Mouse (Mus musculus) left cerebral cortex, postnatal 25 days (tissue): ENCODE measurements around the gene Cct8. TPM values are rescaled to one million over a fixed set of nuclear protein-coding genes. Genes with fewer than 3 reads are reported as not detected.

Source experiments
- DNase-seq, 2 experiments: peaks; one replicate each; pipeline ENCODE4 v3.0.0; 2022; ENCODE audit warnings: low spot score in 2 of 2, mixed read lengths in 1 of 2
- intact Hi-C: fragments of 180-260 bp; cut with DNase I; formaldehyde crosslinking; loops from one replicate; pipeline ENCODE4 v1.15.1; 2025
- total RNA-seq, 2 experiments: library from RNA; stranded (reverse); gene quantifications; 2 replicates each; pipeline ENCODE4 v1.2.3; 2021

The Cct8 gene
- total RNA-seq, 2 experiments from 2014 or later = 176 to 177 TPM

DNA sequence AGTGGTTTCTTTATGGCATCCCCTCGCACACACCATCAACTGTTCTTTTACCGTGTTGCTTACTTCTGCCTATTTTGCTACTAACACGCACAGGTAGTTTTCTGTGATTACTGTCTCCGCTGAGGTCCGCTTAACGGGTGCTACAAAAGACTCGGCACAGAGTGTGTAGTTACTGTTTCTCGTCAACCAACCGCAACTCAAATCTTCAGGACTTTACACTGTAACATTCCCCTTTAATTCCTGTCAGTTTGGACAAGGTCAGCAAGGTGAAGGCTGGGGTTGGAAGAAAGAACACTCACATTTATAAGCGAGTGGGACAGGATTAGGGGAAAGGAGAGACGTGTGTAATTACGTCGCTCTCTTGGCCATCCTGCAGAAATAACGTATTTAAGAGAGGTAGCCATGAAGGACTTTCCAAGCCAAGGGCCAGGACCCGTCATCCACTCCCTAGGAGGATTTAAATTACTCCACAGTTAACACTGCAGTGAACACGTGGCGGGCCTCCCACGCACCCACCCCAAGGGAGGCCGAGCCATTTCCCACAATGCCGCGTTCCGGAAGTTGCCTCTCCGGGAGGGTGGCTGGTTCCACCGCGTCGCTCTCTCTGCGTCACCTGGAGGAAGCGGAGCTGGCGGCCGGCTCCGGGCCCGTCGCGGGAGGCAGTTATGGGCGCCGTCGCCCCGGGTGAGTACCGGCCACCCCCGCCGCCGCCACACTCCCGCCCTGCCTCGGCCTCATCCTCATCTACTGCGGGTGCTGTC is 41.1 kb downstream of the Cct8 start, which contains the start of gene Usp16:
Gene Usp16 (plus strand): TSS at position 285 of the 761 bp plus-strand sequence.
- DNase-seq = peak; percentile 92 to 96
- intact Hi-C loops = loop anchor here (1.0 to 2.0 kb wide), 3 partner anchors 14 to 41 kb away; partner anchors contain the start of genes Cct8, Ltn1 and Rwdd2b

DNA sequence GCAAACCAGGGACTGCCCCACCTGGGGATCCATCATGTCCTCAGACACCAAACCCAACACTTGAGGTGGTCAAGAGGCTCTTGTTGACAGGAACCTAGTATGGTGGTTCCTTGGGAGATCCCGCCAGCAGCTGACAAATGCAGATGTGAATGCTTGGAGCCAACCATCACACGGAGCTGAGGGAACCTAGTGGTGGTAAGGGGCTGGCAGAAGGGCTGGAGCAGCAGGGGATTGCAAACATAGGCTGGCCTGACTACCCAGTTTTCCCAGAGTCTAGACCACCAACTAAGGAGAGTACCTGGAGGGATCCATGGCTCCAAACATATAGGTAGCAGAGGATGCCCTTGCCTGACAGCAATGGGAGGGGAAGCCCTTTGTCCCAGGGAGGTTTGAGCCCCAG is 42.4 kb downstream of the Cct8 start:
- intact Hi-C loops = no loop called here
- DNase-seq = no peak

DNA sequence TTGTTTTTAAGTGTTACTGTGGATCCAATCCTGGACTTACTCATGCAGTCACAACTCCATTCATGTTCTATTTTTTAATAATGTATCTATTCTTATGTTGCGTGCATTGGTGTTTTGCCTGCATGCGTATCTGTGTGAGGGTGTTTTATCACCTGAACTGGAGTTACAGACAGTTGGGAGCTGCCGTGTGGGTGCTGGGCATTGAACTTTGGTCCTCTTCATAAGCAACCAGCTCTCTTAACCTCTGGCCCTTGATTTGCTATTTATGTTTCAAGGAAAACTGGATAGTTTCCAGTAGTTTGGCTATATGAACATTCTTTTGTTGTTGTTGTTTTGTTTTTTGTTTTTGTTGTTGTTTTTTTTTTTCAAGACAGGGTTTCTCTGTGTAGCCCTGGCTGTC is 50.1 kb downstream of the Cct8 start:
- DNase-seq = no peak
- intact Hi-C loops = no loop called here

DNA sequence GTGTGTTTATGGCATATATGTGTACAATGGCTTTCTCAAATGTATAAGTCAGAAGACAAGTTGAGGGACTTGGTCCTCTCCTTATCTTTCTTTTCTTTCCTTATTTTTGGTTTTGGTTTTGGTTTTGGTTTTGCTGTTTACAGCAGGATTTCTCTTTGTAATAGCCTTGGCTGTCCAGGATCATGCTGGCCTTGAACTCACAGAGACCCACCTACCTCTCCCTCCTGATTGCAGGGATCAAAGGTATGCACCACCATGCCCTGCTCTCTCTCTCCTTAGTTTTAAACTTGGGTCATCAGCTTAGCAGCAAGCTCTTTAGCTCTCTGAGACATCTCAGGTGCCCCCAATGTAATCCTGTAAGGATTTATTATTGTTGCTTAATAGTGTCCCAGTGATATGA is 50.6 kb downstream of the Cct8 start:
- intact Hi-C loops = no loop called here
- DNase-seq = no peak

DNA sequence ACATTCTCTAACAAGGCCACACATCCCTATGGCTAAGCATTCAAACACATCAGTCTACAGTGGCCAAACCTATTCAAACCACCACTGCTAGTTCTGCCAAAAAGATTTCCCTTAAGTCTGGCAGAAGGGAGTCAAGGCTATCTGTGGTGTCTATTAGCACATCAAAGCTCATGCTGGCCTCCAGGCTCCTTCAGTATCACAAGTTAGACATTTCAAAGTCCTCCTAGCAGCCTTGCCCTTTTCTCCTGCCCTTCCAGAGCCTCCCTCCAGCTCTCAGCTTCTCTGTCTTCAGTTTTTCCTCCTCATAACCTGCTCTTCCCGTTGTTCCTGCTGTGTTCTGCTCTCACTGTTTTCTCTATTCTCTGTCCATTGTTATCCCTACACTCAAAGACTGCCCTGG is 51.6 kb downstream of the Cct8 start:
- intact Hi-C loops = no loop called here

DNA sequence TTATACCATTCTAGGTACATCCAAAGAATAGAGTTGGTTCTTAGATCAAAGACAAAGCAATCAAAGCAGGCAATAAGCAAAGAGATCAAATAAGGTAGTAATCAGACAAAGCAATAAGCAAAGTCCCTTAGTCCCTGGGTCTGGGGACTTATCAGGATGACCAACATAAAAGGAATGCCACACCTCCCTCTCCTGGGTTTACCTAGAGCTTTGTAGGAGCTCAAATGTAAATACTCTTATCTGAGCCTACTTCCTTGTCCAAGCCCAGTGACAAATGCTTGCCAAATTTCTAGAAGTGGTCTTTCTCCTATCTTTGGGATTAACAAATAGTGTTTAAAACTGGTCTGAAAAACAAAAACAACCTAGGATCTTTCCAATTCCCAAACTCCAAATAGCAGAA is 52.4 kb downstream of the Cct8 start:
- intact Hi-C loops = no loop called here
- no peak for DNase-seq

More for the DNA sequence above, 51.6 kb downstream of the Cct8 start:
- no peak for DNase-seq

- intact Hi-C loops = no loop called here
- no peak for DNase-seq
These were observed 53.4 kb downstream of the Cct8 start for GRCm38 (mm10) chr16:87442291-87442690.

DNA sequence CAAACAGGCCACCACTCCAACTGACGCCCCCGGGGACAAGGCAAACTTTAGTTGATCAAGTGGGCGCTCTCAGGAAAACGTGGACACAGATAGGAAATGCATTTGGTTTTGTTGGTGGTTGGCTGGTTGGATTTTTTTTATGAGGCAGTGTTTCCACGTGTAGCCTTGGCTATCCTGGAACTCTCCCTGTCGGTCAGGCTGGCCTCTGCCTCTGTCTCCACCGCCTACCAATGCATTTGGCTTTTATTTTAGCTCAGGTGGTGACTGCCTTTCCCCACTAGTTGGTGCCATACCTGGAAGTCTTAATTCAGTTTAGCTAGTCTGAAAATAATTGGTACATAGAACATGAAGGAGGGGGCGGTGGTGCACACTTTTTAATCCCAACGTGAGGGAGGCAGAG is 54.6 kb downstream of the Cct8 start:
- intact Hi-C loops = no loop called here
- DNase-seq = peak in 1 of 2 experiments; percentile 27

DNA sequence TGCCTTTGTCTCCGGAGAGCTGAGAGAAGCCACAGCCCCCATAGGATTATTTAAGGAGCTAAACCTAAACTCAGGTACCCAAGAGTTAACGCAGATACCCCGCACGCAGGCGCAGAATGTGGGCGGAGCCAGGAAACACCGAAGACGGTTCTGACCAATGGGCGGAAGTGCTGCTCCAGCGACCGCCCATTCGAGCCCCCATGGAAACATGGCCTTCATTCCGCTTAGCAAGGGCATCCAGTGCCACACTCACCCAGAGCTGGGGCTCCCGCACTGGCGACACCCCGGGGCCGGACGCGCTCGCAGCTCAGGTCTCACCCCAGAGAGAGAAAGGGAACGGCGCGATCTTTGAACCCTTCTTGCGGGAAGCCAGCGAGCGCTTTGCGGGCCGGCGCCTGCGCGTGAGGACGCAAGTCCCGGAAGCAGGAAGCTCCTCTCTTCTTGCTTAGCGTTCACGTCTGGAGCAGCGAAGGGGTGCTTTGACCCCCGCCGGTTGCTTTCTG is 55.4 kb downstream of the Cct8 start, which contains the start of gene Rwdd2b:
Gene Rwdd2b (minus strand): TSS at position 390 of the 503 bp plus-strand sequence.
- intact Hi-C loops = loop anchor here (1.0 kb wide), 1 partner anchor 14 kb away; the partner anchor contains the start of gene Usp16
- DNase-seq = peak; percentile 94 to 96

GRCm38 (mm10) chr16:87438697-87439096 is 57.0 kb downstream of the Cct8 start:
- intact Hi-C loops = no loop called here

GRCm38 (mm10) chr16:87437096-87437495 is 58.6 kb downstream of the Cct8 start:
- intact Hi-C loops = no loop called here
- DNase-seq = no peak

More at GRCm38 (mm10) chr16:87438697-87439096, 57.0 kb downstream of the Cct8 start:
- no peak for DNase-seq

- intact Hi-C loops = no loop called here
- no peak for DNase-seq
These were observed 60.1 kb downstream of the Cct8 start for GRCm38 (mm10) chr16:87435411-87436205.

DNA sequence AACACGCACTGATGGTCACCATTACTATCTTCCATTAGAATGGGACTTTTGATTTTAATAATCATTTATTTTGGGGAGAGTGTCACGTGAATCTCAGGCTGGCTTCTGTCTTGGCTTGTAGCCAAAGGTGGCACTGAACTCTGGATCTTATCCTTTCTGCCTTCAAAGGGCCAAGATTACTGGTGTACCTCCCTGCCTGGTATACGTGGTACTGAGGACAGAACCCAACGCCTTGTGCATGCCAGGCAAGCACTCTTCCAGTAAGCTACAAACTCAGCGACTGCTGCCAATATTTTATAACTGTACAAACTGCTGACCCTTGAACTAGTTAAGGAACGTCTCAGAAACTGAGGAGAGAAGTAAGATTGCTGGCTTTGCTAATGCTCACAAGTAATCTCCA is 60.7 kb downstream of the Cct8 start:
- no peak for DNase-seq
- intact Hi-C loops = no loop called here

GRCm38 (mm10) chr16:87434266-87434665 is 61.4 kb downstream of the Cct8 start:
- DNase-seq = no peak
- intact Hi-C loops = no loop called here

Other genes starting within 250 kb of the Cct8 start
- gene N6amt1, start 141.7 kb downstream of the Cct8 start, total RNA-seq = 10 to 100 TPM; 17.3 to 18.5 TPM
- gene Ltn1, start 63.3 kb downstream of the Cct8 start, total RNA-seq = 10 to 100 TPM; 47.3 to 49.5 TPM
- 10 to 100 TPM; 10.7 to 11.5 TPM for gene Rwdd2b, start 55.3 kb downstream of the Cct8 start, total RNA-seq
- gene Usp16, start 41.2 kb downstream of the Cct8 start, total RNA-seq = 10 to 100 TPM; 38.1 to 41.4 TPM
- gene Map3k7cl, start 57.5 kb upstream of the Cct8 start, total RNA-seq = under 1 TPM; 0.32 to 0.44 TPM
- gene Bach1, start 203.1 kb upstream of the Cct8 start, total RNA-seq = 10 to 100 TPM; 11.9 to 13.3 TPM